Comparison of ENCODE assay signal across 14 mouse cellular contexts in the genomic region with DNA sequence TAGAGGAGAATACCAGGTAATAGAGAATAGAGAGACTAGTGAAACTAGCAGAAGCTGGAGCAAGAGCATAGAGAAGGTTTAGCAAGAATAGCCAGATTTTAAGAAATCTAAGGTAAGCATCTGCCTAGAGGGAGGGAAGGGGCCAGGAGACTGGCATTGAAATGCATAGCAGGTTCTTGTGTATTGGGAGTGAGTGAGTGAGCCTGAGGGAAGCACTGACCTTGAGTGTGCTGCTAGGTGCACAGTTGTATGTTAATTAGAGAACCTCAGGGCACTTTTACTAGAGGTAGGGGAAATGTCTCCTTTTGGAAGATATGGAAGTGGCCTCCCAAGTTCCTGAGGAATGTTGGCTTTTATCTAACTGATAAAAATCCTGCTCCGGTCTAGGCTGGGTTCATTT.
DNase-seq lines count a peak whose midpoint lies in the region.
"Had no signal": no experiment of that assay in that cellular context is flagged by ENCODE, and none has a peak within 500 bp of the region (broad histone marks: within the 10 kb centered on the region; RNA-seq: fewer than 3 reads in every experiment).

No protein-coding gene starts in this region.

- DNase-seq in ES-CJ7 (ENCODE audit: low read depth, low spot score), result peak; percentile 97
- peak; percentile 90 for DNase-seq in R1 (ENCODE audit: low read depth, low spot score)
- no peak for DNase-seq in kidney, postnatal 14 days
- DNase-seq in ovary, postnatal 10 days (ENCODE audit: low spot score), result no peak
- DNase-seq in heart, adult 8-10 months (ENCODE audit: low spot score), result no peak
- DNase-seq: adrenal gland, adult 8-10 months; adrenal gland, postnatal 14 days; adrenal gland, postnatal 36 days; cerebellum, adult 11-12 months; cerebellum, adult 2 months; cerebellum, adult 9-10 months; cerebellum, postnatal 10 days; cerebellum, postnatal 25 days; forebrain, postnatal 0 days had no signal

Comparison
In these comparisons a context has a peak if more than half of its experiments do, and no peak if none do; other contexts are left out.
1. DNase-seq: peak in ES-CJ7 (single experiment) and R1 (single experiment); none in kidney, postnatal 14 days (single experiment), ovary, postnatal 10 days (single experiment) and heart, adult 8-10 months (single experiment).